Mouse (Mus musculus) forebrain, embryonic 10.5 days (tissue): ENCODE data around the gene Taf1a. TPM values are rescaled to one million over a fixed set of nuclear protein-coding genes. Genes with fewer than 3 reads are reported as not detected.
A peak's percentile ranks its signal among the peaks of the same experiment; 100 is the strongest.

Experiments used
- DNase-seq: peaks from one replicate; pipeline ENCODE4 v3.0.0-alpha.2; 2017; ENCODE audit warnings: low spot score; ENCODE audit errors: extremely low spot score
- H3K27ac ChIP-seq: fragments of 300-500 bp; sonication (generic); 2 replicates; pipeline ENCODE4 v1.5.1; 2016; ENCODE audit warnings: mild to moderate bottlenecking
- H3K27me3 ChIP-seq: fragments of 300-500 bp; sonication (generic); 2 replicates; pipeline ENCODE4 v1.6.1; 2016; ENCODE audit warnings: mild to moderate bottlenecking; ENCODE audit not compliant: poor library complexity, severe bottlenecking
- H3K36me3 ChIP-seq: fragments of 300-500 bp; sonication (generic); replicated peaks from 2 replicates; pipeline ENCODE4 v1.6.1; 2016; ENCODE audit warnings: mild to moderate bottlenecking, moderate library complexity
- H3K4me1 ChIP-seq: fragments of 300-500 bp; sonication (generic); 2 replicates; pipeline ENCODE4 v1.6.1; 2016
- H3K4me3 ChIP-seq: fragments of 300-500 bp; sonication (generic); 2 replicates; pipeline ENCODE4 v1.5.1; 2016; ENCODE audit warnings: mild to moderate bottlenecking, moderate library complexity
- H3K9me3 ChIP-seq: fragments of 300-500 bp; sonication (generic); 2 replicates; pipeline ENCODE4 v1.6.1; 2016; ENCODE audit warnings: mild to moderate bottlenecking, moderate library complexity
- WGBS: fragments of 180-500 bp; shearing (Covaris S2); methylation state at CpG from one replicate; pipeline ENCODE4 v1.1.7; 2016; 5-methylcytosine and 5-hydroxymethylcytosine counted together
- polyA plus RNA-seq: library from polyadenylated mRNA; unstranded; fragments of >200 nt; fragmentation: Nextera tagmentation; extraction: Ambion mirVana; gene quantifications from 2 replicates; pipeline ENCODE4 v1.2.1, GENCODE M21; 2016

Gene Taf1a
- polyA plus RNA-seq, 1 experiment from 2014 or later = 22.1 TPM

DNA sequence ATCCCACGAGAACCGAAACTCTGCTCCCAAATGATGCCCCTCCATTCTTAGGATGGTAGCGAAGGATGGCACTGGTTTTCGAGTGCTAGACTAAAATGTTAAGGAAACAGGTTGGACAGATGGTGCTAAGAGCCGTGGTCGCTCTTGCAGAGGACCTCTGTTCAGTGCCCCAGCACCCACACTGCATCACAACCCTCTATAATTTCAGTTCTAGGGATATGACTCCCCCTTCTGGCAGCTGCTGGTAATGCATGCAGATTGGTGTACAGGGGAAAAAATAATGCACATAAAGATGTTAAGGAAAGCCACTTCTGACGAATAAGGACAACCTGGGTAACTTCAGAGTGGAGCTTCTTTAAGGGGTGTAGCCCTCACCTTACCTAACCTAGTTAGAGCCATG is 35.3 kb downstream of the Taf1a start:
- no peak for DNase-seq
- 92% methylated on average over 7 of the region's 7 CpGs for WGBS
- H3K9me3 ChIP-seq = no peaks in the 10 kb centered on the region

DNA sequence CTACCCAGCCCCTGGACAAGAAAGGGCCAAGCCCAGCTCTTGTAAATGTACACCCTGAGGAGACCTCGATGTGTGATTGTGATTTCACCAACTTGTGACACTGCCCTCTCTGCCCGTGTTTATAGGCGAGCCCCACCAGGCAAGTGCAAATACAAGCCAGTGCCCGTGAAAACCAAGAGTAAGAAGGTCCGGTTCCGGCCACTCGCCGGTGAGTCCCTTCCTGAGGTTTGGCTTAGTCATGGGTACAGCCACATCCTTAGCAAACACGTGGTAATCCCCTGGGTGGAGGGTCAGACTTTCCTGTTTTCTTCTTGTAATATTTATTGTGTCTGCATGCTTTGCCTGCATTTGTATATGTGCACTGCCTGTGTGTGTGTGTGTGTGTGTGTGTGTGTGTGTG is 46.1 kb downstream of the Taf1a start:
- no peaks in the 10 kb centered on the region for H3K9me3 ChIP-seq
- no peak for DNase-seq
- WGBS = 89% methylated on average over 9 of the region's 9 CpGs
- H3K27me3 ChIP-seq = no peaks in the 10 kb centered on the region
- no peaks in the 10 kb centered on the region for H3K36me3 ChIP-seq
- no peak overlapping the region for H3K4me3 ChIP-seq
- no peak overlapping the region for H3K27ac ChIP-seq
- H3K4me1 ChIP-seq = peaks cover 4% of the 10 kb centered on the region; the same call in 1 of the 2 replicates

More for the DNA sequence above, 35.3 kb downstream of the Taf1a start:
- H3K27ac ChIP-seq = no peak overlapping the region
- no peaks in the 10 kb centered on the region for H3K4me1 ChIP-seq
- no peak overlapping the region for H3K4me3 ChIP-seq
- H3K27me3 ChIP-seq = no peaks in the 10 kb centered on the region
- H3K36me3 ChIP-seq = no peaks in the 10 kb centered on the region

DNA sequence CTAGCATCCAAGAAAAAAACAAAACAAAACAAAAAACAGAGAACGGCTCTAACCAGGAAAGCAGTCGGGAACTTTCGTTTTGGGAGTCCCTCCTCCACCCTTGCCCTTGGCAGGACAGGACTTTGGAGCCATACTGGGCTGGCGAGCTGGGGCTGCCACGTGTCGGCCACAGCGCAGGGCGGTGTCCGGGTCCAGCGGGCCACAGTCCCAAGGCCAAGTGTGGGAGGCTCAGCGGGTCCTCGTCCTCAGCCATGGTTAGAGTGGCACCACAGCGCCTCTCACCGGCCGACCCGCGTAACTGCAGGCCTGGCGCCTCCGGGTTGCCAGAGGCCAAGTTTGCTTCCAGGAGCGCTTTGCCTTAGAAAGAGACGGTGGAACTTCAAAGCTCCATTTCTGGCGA is 50.3 kb downstream of the Taf1a start:
- Histone ChIP-seq H3K36me3 (no peaks in the 10 kb centered on the region), H3K9me3 (peaks cover 6% of the 10 kb centered on the region; the same call in 1 of the 2 replicates), H3K4me3 (peak overlapping the region; percentile 14; the same call in 1 of the 2 replicates), H3K27me3 (no peaks in the 10 kb centered on the region), H3K27ac (no peak overlapping the region), H3K4me1 (peaks cover 7% of the 10 kb centered on the region; the same call in 1 of the 2 replicates)
- DNase-seq = peak; percentile 39
- 28% methylated on average over 22 of the region's 22 CpGs for WGBS

DNA sequence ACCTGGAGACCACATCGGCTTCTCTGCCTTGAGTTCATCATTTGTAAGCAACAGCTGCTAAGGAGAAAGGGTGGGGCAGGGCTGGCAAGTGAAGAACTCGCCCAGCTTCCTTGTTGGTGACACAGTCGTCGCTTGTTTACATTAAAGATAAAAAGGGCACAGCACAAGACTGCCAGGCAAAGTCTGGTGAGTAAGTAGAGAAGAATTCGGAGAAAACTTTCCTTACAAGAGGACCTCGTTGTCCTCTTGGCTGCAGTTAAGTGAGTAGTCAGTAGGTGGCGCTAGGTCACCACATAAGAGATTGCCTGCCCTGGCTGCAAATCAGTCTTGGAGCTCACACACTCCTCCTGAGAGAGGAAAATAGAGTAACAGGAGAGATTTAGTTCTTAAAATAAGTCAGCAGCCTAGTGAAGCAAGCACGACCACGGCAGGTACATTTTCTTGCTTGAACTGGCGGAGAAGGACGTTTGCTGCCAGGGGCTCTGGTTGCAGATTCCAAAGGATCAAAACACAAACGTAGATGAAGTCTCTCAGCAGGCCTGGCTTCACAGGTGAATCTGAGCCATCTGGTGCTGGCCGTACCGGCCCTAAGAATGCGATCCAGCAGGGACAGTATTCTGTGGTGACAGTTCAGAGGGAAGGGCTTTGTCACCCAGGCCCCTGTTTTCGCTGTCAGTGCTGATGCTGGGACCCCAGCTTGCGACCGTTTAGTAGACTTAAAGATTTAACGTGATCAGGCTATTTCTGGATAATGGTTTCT is 53.4 kb downstream of the Taf1a start:
- no peak overlapping the region for H3K4me3 ChIP-seq
- WGBS = 27% methylated on average over 19 of the region's 19 CpGs
- no peak overlapping the region for H3K27ac ChIP-seq
- peaks cover 7% of the 10 kb centered on the region; the same call in 1 of the 2 replicates for H3K4me1 ChIP-seq
- no peaks in the 10 kb centered on the region for H3K36me3 ChIP-seq
- H3K27me3 ChIP-seq = no peaks in the 10 kb centered on the region
- peaks cover 6% of the 10 kb centered on the region; the same call in 1 of the 2 replicates for H3K9me3 ChIP-seq
- DNase-seq = peak; percentile 83

DNA sequence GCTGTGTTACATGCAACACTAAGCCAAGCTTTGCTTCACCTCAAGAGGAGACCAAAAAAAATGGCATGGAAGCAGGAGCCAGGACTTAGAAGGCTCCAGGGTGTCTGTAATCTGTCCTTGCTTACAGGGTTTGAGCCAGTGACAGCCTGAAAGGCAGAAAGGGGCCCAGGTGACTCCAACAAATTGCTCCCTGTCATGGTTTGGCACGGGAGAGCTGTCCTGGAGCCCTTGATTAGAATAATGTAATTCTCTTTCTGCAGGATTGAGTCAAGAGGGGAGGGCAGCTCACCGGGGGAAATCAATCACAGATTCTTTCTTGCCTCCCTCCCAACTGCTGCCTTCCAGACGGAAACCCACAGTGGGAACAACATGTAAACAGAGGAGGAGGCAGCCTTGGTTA is 64.3 kb downstream of the Taf1a start:
- H3K27ac ChIP-seq = no peak overlapping the region
- WGBS = 40% methylated on average over 3 of the region's 3 CpGs

More for the DNA sequence above, 64.3 kb downstream of the Taf1a start:
- H3K4me1 ChIP-seq = no peaks in the 10 kb centered on the region
- DNase-seq = no peak
- H3K27me3 ChIP-seq = no peaks in the 10 kb centered on the region
- no peak overlapping the region for H3K4me3 ChIP-seq
- H3K9me3 ChIP-seq = peaks cover 7% of the 10 kb centered on the region
- no peaks in the 10 kb centered on the region for H3K36me3 ChIP-seq

Other genes starting within 250 kb of the Taf1a start
- gene Disp1, start 167.5 kb upstream of the Taf1a start, polyA plus RNA-seq = 9.2 and 10.3 TPM in 2 replicates
- gene Aida, start 92.4 kb upstream of the Taf1a start, polyA plus RNA-seq = 46.1 and 47.7 TPM in 2 replicates
- gene Brox, start 91.7 kb upstream of the Taf1a start, polyA plus RNA-seq = 35.5 and 36.4 TPM in 2 replicates
- 90.9 and 97.9 TPM in 2 replicates for gene Mia3, start 19.4 kb upstream of the Taf1a start, polyA plus RNA-seq
- gene Hhipl2, start 29.2 kb downstream of the Taf1a start, polyA plus RNA-seq = 0.07 and 0.09 TPM in 2 replicates